Mouse (Mus musculus): ENCODE data around the gene Hspa12b. TPM values are rescaled to one million over a fixed set of nuclear protein-coding genes. Genes with fewer than 3 reads are reported as not detected.
A peak's percentile ranks its signal among the peaks of the same experiment; 100 is the strongest.
"Not testable (repeated sequence)": the region's sequence is repeated elsewhere in the genome, so short reads cannot be mapped to it uniquely, and the experiment has no call there.

Hspa12b gene
- 10 to 100 TPM; 42.9 to 48.2 TPM for total RNA-seq (2021)
- long read RNA-seq, experiment 1, transcript Hspa12b-201 (13 exons, 3,413 nt): major isoform, 11 of 21 reads
- long read RNA-seq, experiment 1, partial matches to known transcripts: 2 of 21 reads
- long read RNA-seq, experiment 1, other reads (novel, unspliced or antisense): 8 of 21 reads
- long read RNA-seq, experiment 2, transcript Hspa12b-201 (13 exons, 3,413 nt): major isoform, 16 of 21 reads
- long read RNA-seq, experiment 2, partial matches to known transcripts: 0 of 21 reads
- long read RNA-seq, experiment 2, other reads (novel, unspliced or antisense): 5 of 21 reads

DNA sequence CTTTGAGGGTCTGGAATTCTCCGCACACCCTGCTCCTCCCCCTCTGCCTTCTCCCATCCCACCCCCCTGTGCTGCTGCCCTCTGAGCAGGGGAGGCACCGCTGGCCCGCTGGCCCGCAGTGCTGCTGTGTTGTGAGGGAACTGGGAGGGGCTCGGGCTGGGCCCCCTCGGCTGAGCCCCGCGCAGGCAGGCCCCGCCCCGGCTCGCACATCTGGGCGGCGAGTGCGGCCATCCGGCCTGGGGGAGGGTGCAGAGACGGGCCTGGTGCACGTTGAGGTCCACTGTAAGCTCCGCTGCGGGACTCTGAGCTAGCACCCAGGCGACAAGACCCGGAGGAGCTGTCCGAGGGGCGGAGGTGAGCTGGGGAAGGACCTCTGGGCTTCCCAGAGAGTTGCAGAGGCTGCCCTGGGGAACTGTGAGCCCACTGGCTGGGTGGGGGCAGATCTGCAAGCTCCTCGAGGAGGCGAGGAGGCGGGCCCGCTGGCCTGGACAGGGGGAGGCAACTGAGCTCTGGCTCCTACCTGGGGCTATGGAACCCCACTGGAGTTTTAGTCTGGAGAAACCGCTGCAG is at the start of gene Hspa12b:
Gene Hspa12b, plus strand, starts transcription at position 120 of the 570 bp plus-strand sequence.
- intact Hi-C loops (cut with DNase I): loop anchor here (2.0 kb wide), 1 partner anchor 14 kb away; no protein-coding TSS in a partner anchor
- DNase-seq: peak; percentile 81 to 84

DNA sequence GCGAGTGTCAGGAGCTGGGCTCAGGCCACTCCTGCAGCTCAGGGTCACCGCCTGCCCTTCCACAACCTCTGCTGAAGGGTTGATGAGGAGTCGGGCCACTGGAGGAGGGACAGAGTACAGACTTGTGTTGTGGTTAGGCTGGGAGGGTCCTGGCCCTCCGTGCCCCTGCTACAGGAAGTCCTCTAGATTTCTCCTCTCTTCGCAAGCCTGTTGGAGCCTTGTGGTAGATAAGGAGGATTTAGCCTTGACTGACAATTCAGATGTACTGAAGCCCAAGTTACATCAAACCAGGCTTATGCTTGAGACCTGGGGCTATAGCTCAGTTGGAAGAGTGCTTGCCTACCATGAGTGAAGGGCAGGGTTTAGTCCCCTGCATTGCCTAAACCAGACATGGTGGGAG is 46.6 kb upstream of the Hspa12b start:
- no peak for DNase-seq
- intact Hi-C loops (cut with DNase I): no loop called here

DNA sequence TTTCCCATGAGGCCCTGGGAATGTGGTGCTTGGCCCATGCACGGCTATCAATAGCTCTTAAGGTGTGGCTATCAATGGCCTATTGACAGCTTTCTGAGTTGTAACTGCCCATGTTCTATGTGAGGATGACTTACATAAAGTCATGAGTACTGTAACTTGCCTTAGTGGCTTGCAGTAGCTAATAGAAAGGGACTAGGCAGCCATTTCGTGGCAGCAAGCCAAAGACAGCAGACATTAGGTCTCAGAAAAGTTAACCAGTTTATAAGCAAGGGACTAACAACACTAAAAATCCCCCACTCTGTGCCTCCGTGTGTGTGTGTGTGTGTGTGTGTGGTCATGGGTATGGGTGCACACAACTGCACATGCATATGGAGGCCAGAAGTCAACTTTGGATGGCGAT is 42.9 kb upstream of the Hspa12b start:
- DNase-seq: no peak
- intact Hi-C loops (cut with DNase I): no loop called here

GRCm38 (mm10) chr2:131086667-131087390 is 40.3 kb upstream of the Hspa12b start, which contains the start of gene Siglec1:
Gene Siglec1 (minus strand): TSS chr2:131086765.
- intact Hi-C loops (cut with DNase I): no loop called here
- DNase-seq: no peak

DNA sequence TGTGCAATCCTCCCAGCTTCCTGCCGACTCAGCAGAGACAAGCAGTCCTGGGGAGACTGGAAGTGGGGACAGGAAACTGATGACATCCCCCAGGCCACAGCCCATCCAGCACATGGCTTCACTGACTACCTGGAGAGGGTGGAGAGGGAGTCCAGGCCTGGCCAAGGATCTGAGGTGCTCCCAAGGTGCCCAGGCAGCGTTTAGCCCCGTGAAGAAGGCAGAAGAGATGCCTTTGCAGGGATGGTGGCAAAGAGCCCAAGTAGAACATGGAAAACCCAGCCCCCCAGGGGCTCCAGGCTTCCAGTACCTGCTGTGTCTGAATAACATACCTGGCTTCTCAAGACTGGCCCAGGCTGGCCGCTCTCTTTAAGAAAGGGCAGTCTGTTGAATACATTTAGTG is 38.5 kb upstream of the Hspa12b start:
- intact Hi-C loops (cut with DNase I): no loop called here
- no peak for DNase-seq

DNA sequence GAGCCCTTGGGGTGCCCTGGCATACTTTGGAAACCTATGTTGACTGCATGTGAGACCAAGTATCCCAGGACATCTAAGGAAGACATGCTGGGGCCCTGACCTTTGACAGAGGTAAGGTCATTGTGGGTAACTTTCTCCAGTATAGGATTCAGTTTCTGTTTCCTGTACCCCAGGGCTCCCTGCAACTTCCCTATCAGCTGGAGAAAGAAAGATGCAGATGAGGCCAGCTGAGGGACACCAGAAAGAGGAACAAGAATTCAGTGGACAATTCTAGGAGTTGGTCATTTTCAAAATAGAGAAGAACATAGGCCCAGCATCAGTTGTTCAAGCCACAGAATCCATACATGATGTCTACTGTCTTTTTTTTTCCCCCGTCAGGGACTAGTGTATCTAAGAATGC is 37.4 kb upstream of the Hspa12b start:
- no peak for DNase-seq
- intact Hi-C loops (cut with DNase I): loop anchor here (2.0 kb wide), 1 partner anchor 31 kb away; no protein-coding TSS in a partner anchor

GRCm38 (mm10) chr2:131090852-131091251 is 36.2 kb upstream of the Hspa12b start:
- peak; percentile 25 to 36 for DNase-seq
- intact Hi-C loops (cut with DNase I): loop anchor here (2.0 kb wide), 1 partner anchor 32 kb away; no protein-coding TSS in a partner anchor

GRCm38 (mm10) chr2:131093577-131093976 is 33.5 kb upstream of the Hspa12b start:
- intact Hi-C loops (cut with DNase I): no loop called here
- peak; percentile 0 for DNase-seq

DNA sequence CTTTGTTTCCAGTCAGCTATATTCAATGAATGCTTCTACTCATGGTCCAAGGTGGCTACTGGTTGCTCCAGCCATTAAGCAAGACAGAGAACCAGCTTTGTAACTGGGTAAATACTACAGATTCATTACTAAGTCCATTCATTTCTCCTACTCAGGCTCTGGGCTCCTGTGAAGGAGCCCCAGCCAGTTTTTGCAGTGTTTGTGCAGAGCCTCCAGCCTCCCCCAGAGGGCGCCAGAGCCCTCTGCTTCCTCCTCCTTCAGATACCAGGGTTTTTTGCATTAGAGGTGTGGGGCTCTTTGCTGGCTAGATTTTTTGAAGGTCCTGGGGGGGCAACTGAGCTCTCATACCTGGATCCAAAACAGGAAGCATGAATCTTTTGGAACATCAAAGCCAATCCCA is 32.3 kb upstream of the Hspa12b start:
- peak; percentile 86 for DNase-seq
- intact Hi-C loops (cut with DNase I): loop anchor here (1.0 to 2.0 kb wide), 4 partner anchors 48 to 159 kb away; partner anchors contain the start of gene 1700037H04Rik

DNA sequence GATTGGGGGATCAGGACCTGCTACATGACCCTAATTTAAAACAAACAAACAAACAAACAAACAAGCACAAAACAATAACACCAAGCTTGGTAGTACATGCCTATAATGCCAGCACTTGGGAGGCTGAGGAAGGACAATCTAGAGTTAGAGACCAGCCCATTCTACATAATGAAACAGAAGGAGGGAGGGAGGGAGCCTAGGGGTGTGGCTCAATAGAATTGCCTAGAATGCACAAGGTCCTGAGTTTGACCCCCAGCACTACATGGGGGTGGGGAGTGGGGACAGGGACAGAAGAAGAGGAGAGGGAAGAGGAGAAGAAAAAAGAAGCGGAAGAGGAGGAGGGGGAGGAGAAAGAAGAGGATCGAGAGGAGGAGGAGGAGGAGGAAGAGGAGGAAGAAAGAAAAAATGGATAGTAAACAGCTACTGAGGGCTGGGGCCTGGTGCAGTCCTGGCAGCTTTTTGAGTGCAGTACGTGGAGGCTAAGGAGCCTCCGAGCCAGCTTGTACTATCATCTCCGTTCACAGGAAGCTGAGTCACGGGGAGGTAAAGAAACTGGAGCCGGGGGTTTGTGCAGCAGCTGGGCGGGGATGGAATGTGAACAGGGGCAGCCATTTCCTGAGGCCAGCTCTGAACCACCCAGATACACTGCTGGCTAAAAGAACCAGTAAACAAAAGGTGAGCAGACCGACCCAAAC is 30.8 kb upstream of the Hspa12b start:
- DNase-seq: peak; percentile 56 to 57
- intact Hi-C loops (cut with DNase I): loop anchor here (2.0 kb wide), 1 partner anchor 321 kb away; no protein-coding TSS in a partner anchor

DNA sequence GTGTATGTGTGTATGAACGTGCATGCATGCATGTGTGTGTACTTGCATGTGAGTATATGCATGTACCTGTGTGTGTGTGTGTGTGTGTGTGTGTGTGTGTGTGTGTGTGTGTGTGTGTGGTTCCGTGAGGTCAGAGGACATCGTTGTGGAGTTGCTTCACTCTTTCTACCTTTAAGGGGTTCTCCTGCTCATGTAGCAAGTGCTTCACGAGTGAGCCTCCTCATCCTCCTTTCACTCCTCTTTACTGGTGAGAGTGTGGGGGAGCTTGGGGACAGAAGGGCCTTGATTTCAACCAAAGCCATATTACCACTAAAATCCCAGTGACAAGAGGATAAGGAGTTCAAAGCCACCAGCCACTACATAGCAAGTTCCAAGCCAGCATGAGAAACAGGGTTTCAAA is 30.0 kb upstream of the Hspa12b start:
- intact Hi-C loops (cut with DNase I): loop anchor here (2.0 kb wide), 1 partner anchor 320 kb away; no protein-coding TSS in a partner anchor
- no peak for DNase-seq

- no peak for DNase-seq
- intact Hi-C loops (cut with DNase I): no loop called here
Measured at GRCm38 (mm10) chr2:131101530-131101929, 25.6 kb upstream of the Hspa12b start.

DNA sequence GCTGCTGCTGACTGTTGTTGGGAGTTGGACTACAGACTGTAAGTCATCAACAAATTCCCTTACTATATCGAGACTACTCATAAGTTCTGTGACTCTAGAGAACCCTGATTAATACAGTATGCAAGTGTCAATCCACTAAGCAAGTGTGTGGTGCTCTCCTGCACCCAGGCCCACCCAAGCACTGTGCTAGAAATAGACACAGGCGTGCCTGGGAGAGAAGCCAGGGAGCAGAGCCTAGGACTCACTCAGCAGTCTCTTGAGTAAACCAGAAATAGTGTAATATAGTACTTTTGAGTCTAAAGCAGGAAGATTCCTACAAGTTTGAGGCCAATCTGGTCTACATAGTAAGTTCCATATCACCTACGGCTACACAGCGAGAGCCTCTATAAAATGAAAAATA is 23.1 kb upstream of the Hspa12b start:
- intact Hi-C loops (cut with DNase I): no loop called here
- DNase-seq: peak; percentile 40 to 61

- DNase-seq; intact Hi-C loops (cut with DNase I): not testable (repeated sequence)
Measured at GRCm38 (mm10) chr2:131105061-131105460, 22.0 kb upstream of the Hspa12b start.

- DNase-seq: no peak
- intact Hi-C loops (cut with DNase I): no loop called here
Measured at GRCm38 (mm10) chr2:131105989-131106388, 21.1 kb upstream of the Hspa12b start.

DNA sequence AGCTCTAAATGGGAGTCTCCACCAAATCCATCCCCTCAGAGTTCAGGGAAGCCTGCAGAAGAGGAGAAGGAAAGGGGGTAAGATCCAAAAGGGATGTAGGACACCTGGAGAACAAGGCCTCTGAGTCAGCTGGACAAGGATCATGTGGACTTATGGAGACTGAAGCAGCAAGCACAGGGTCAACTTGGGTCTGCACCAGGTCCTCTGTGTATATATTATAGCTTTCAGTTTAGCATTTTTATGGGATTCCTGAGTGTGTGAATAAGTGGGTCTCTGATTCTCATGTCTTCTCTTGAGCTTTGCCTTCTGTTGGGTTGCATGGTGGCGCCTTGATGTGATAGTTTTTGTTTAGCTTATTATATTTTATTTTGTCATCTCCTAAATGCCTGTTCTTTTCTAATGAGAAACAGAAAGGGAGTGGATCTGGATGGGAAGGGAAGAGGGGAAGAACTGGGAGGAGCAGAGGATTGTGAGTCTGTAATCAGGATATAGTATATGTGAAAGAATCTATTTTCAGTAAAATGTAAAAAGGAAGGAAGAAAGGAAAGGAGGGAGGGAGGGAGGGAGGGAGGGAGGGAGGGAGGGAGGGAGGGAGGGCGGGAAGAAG is 8.0 kb upstream of the Hspa12b start:
- intact Hi-C loops (cut with DNase I): no loop called here
- DNase-seq: no peak

DNA sequence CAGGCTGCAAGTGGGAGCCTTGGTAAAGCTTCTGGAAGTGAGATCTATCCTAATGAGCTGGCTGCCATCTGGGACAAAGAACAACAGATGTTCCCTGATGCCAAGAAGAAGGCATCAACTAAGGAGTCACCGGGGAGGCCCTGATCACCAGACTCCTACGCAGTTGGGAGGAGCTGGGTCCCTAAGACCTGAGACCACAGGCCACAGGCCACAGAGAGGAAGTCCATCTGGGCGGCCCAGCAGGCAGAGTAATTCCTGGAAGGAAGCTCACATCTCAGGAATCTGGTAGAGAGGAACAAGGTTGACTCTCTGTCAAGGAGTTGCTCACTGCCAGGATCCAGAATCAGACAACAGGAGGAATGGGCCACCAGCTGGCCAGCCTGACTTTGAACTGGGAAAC is 2.9 kb upstream of the Hspa12b start:
- intact Hi-C loops (cut with DNase I): no loop called here

GRCm38 (mm10) chr2:131125157-131125963 is 1.7 kb upstream of the Hspa12b start:
- no peak for DNase-seq

More for the DNA sequence above, 2.9 kb upstream of the Hspa12b start:
- DNase-seq: no peak

More at GRCm38 (mm10) chr2:131125157-131125963, 1.7 kb upstream of the Hspa12b start:
- intact Hi-C loops (cut with DNase I): no loop called here
